In the genomic region with DNA sequence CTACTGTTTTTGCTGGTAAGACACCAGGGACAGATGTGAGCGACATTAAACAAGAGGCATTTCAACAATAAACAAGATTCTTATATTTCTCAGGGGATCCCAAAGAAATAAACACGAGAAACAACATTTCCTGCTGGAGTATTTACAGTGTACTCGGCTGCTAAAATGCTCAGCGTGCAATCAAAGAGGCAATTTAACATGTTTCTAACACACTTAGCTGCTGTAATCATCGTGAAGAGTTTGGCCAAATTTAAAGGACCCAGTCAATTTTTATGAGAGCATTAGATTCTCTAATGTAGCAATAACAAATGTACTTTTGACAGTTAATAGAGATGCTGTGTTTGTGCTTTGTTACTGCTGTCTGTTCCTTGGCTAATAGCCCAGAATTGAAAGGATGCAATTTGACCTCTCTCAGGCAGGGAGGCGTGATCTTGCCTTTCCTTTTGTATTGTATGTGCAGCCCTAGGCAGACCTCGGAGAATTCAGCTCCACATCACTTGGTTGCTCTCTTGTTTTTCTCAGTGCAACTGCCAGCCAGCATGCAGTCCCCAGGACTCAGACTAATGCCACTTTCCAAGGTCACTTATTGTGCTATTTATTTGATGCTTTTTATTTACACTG, we compare ENCODE assay signal across 8 mouse cellular contexts. TPM values are rescaled to one million over a fixed set of nuclear protein-coding genes. Genes with fewer than 3 reads are reported as not detected.
A peak's percentile ranks its signal among the peaks of the same experiment; 100 is the strongest.
DNase-seq lines count a peak whose midpoint lies in the region; ATAC-seq and TF ChIP-seq lines count a peak whose summit lies in the region.

No protein-coding gene starts in this region.

- no peaks in the 10 kb centered on the region for H3K9me3 ChIP-seq in heart, embryonic 16.5 days (replicated peaks; ENCODE audit: control insufficient read depth, low read length)
- no peaks in the 10 kb centered on the region for H3K9me3 ChIP-seq in lung, embryonic 16.5 days (ENCODE audit: control insufficient read depth, low read length)
- H3K9me3 ChIP-seq in stomach, postnatal 0 days (ENCODE audit: control insufficient read depth, low read length), result no peaks in the 10 kb centered on the region

- peaks cover 14% of the 10 kb centered on the region for H3K4me1 ChIP-seq in heart, embryonic 16.5 days (ENCODE audit: control insufficient read depth, insufficient read depth, low read length)
- peaks cover 23% of the 10 kb centered on the region for H3K4me1 ChIP-seq in lung, embryonic 16.5 days (replicated peaks; ENCODE audit: control insufficient read depth, insufficient read depth, low read length)
- H3K4me1 ChIP-seq in stomach, postnatal 0 days (replicated peaks; ENCODE audit: control insufficient read depth, insufficient read depth), result no peaks in the 10 kb centered on the region

- 0 out of 2 replicates have a peak, but pooled peaks have one; percentile 39 for ATAC-seq in heart, embryonic 16.5 days (replicated peaks; ENCODE audit: extremely low read depth, insufficient read depth, low FRiP score)
- peak; percentile 89 for ATAC-seq in lung, embryonic 16.5 days (ENCODE audit: low read depth)
- ATAC-seq in stomach, postnatal 0 days (ENCODE audit: low FRiP score, low TSS enrichment), result no peak

- 32% methylated on average over 7 of the region's 7 CpGs for WGBS in heart, embryonic 16.5 days
- WGBS in lung, embryonic 16.5 days, result 26% methylated on average over 7 of the region's 7 CpGs
- WGBS in stomach, postnatal 0 days, result 28% methylated on average over 7 of the region's 7 CpGs

- peak overlapping the region; percentile 65 for H3K27ac ChIP-seq in heart, embryonic 16.5 days (ENCODE audit: low read length)
- H3K27ac ChIP-seq in lung, embryonic 16.5 days (ENCODE audit: low read length), result peak overlapping the region; percentile 94
- H3K27ac ChIP-seq in stomach, postnatal 0 days (replicated peaks), result 0 out of 2 replicates have a peak overlapping the region, but pooled peaks have one; percentile 18

- DNase-seq in ovary, adult 18-20 months (ENCODE audit: low spot score), result peak; percentile 19
- DNase-seq in ovary, postnatal 36 days (ENCODE audit: low spot score), result no peak
- DNase-seq in stomach, postnatal 0 days (ENCODE audit: low spot score), result no peak
- no peak for DNase-seq in T-cell, adult 2 months (ENCODE audit: low spot score)
- DNase-seq in thymus, postnatal 36 days, result no peak
- DNase-seq in ovary, postnatal 10 days (ENCODE audit: low spot score), result no peak

- no peaks in the 10 kb centered on the region for H3K27me3 ChIP-seq in heart, embryonic 16.5 days (ENCODE audit: control insufficient read depth, insufficient read depth, low read length)
- no peaks in the 10 kb centered on the region for H3K27me3 ChIP-seq in lung, embryonic 16.5 days (ENCODE audit: control insufficient read depth, insufficient read depth, low read depth, low read length)
- H3K27me3 ChIP-seq in stomach, postnatal 0 days (ENCODE audit: control insufficient read depth, insufficient read depth, low read length), result no peaks in the 10 kb centered on the region

- no peak for TF ChIP-seq EP300 in stomach, postnatal 0 days (optimal IDR thresholded peaks at IDR 0.05)

- no peak overlapping the region; the same call in 1 of the 2 replicates for H3K4me3 ChIP-seq in heart, embryonic 16.5 days (ENCODE audit: low read length)
- H3K4me3 ChIP-seq in lung, embryonic 16.5 days (ENCODE audit: low read length), result peak overlapping the region; percentile 7; the same call in 1 of the 2 replicates
- no peak overlapping the region for H3K4me3 ChIP-seq in stomach, postnatal 0 days (ENCODE audit: low read depth, low read length)

- peaks cover 4% of the 10 kb centered on the region for H3K36me3 ChIP-seq in heart, embryonic 16.5 days (ENCODE audit: control insufficient read depth, insufficient read depth)
- H3K36me3 ChIP-seq in lung, embryonic 16.5 days (ENCODE audit: control insufficient read depth, insufficient read depth, low read length), result peaks cover 5% of the 10 kb centered on the region; the same call in 1 of the 2 replicates
- H3K36me3 ChIP-seq in stomach, postnatal 0 days (ENCODE audit: control insufficient read depth, insufficient read depth, low read length), result no peaks in the 10 kb centered on the region

- peak overlapping the region; percentile 28; the same call in 1 of the 2 replicates for H3K4me2 ChIP-seq in heart, embryonic 16.5 days (ENCODE audit: low read depth, low read length)
- H3K4me2 ChIP-seq in lung, embryonic 16.5 days (ENCODE audit: low read depth, low read length), result peak overlapping the region; percentile 32
- 0 out of 2 replicates have a peak overlapping the region, but pooled peaks have one; percentile 17 for H3K4me2 ChIP-seq in stomach, postnatal 0 days (replicated peaks; ENCODE audit: low read depth)

- no peak for TF ChIP-seq CTCF in stomach, postnatal 0 days (IDR thresholded peaks at IDR 0.05; ENCODE audit: low read depth)

- H3K9ac ChIP-seq in heart, embryonic 16.5 days (ENCODE audit: low read length), result peak overlapping the region; percentile 13; the same call in 1 of the 2 replicates
- no peak overlapping the region for H3K9ac ChIP-seq in lung, embryonic 16.5 days (ENCODE audit: low read length)
- H3K9ac ChIP-seq in stomach, postnatal 0 days (ENCODE audit: low read length), result no peak overlapping the region

RNA-seq across cellular contexts. Expression of gene Inip, which starts 35.9 kb away (rescaled TPM):
- 39.8 and 44.0 TPM in 2 replicates for polyA plus RNA-seq in heart, embryonic 16.5 days (2015; fragmentation: Nextera tagmentation; extraction: Ambion mirVana)
- polyA plus RNA-seq in lung, embryonic 16.5 days (2015; fragmentation: Nextera tagmentation; extraction: Ambion mirVana), result 46.9 and 47.7 TPM in 2 replicates
- polyA plus RNA-seq in stomach, postnatal 0 days (2015; fragmentation: Nextera tagmentation; extraction: Ambion mirVana), result 22.2 and 23.5 TPM in 2 replicates

RNA-seq across cellular contexts. Expression of gene Snx30, which starts 40.1 kb away (rescaled TPM):
- 7.0 and 8.0 TPM in 2 replicates for polyA plus RNA-seq in heart, embryonic 16.5 days (2015; fragmentation: Nextera tagmentation; extraction: Ambion mirVana)
- 6.9 and 7.7 TPM in 2 replicates for polyA plus RNA-seq in lung, embryonic 16.5 days (2015; fragmentation: Nextera tagmentation; extraction: Ambion mirVana)
- 3.0 and 3.5 TPM in 2 replicates for polyA plus RNA-seq in stomach, postnatal 0 days (2015; fragmentation: Nextera tagmentation; extraction: Ambion mirVana)

Comparison
In these comparisons a context has a peak if more than half of its experiments do, and no peak if none do; other contexts are left out.
1. H3K27ac ChIP-seq: peak in every context shown above with its lines; median percentile 94 in lung, embryonic 16.5 days; 65 in heart, embryonic 16.5 days; 18 in stomach, postnatal 0 days.